Mouse (Mus musculus): ENCODE results near the gene Ociad1.

Ociad1 gene

GRCm38 (mm10) chr5:73292502-73293457, at the start of gene Ociad1:
Gene Ociad1 (plus strand): TSS chr5:73292784.
- peak; percentile 94 for DNase-seq (ENCODE audit: low read depth, low spot score)

- DNase-seq (ENCODE audit: low read depth, low spot score): no peak
Observed at GRCm38 (mm10) chr5:73244403-73244802, 48.2 kb upstream of the Ociad1 start.

GRCm38 (mm10) chr5:73246414-73246813, 46.2 kb upstream of the Ociad1 start:
- no peak for DNase-seq (ENCODE audit: low read depth, low spot score)

GRCm38 (mm10) chr5:73248211-73248610, 44.4 kb upstream of the Ociad1 start:
- DNase-seq (ENCODE audit: low read depth, low spot score): no peak

- no peak for DNase-seq (ENCODE audit: low read depth, low spot score)
Observed at GRCm38 (mm10) chr5:73249341-73249740, 43.2 kb upstream of the Ociad1 start.

GRCm38 (mm10) chr5:73252739-73253138, 39.8 kb upstream of the Ociad1 start:
- no peak for DNase-seq (ENCODE audit: low read depth, low spot score)

- no peak for DNase-seq (ENCODE audit: low read depth, low spot score)
Observed at GRCm38 (mm10) chr5:73254660-73255059, 37.9 kb upstream of the Ociad1 start.

- DNase-seq (ENCODE audit: low read depth, low spot score): no peak
Observed at GRCm38 (mm10) chr5:73255321-73256251, 37.0 kb upstream of the Ociad1 start.

GRCm38 (mm10) chr5:73256352-73257065, 36.1 kb upstream of the Ociad1 start, which contains the start of gene Fryl:
Gene Fryl (minus strand): TSS chr5:73256619.
- DNase-seq (ENCODE audit: low read depth, low spot score): peak; percentile 97

- DNase-seq (ENCODE audit: low read depth, low spot score): no peak
Observed at GRCm38 (mm10) chr5:73257096-73257495, 35.5 kb upstream of the Ociad1 start.

DNA sequence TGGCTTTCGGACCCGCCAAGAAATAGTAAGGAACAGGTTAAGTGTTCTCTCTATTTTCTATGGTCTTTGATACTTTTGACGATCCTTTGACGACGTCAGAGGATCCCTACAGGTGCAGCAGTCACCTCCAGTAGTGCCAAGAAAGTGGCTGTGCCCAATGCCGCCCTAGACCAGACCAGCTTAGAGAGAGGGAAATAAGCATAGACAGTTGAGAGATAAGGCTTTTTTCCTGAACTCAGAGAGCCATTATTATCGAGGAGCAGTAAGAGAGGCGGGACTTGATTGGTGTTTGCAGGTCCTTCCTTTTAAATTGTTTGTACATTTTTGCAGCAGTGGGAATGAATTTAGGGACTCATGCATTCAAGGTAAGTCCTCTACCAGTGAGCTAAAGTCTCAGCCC, 34.9 kb upstream of the Ociad1 start:
- no peak for DNase-seq (ENCODE audit: low read depth, low spot score)

- DNase-seq (ENCODE audit: low read depth, low spot score): no peak
Observed at GRCm38 (mm10) chr5:73264122-73264521, 28.5 kb upstream of the Ociad1 start.

- no peak for DNase-seq (ENCODE audit: low read depth, low spot score)
Observed at GRCm38 (mm10) chr5:73265460-73265859, 27.1 kb upstream of the Ociad1 start.

DNA sequence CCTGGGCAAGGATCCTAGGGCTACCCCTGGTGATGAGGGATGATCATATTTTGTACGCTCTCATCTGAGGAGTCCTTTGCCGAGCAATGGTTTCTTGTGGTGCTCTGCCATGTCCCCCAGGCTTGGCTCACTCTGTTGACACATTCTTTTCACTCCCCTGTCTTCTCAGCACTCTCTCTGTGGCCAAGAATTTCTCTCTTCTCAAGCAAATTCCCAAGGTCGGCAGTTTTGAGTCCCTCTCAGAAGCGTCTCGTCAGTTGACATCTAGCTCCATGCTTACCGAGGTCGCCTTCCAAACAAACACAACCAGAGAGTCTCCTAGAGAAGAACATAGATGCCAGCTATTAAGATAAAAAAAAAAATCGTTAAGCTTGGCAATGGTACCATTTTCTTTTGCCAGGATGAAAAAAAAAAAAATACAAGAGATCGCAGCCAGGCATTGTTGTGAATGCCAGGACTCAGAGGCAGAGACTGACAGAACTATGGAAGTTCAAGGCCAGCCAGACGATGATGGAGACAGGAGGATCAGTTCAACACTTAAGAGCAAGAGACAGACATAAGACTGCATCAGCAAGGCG, 23.9 kb upstream of the Ociad1 start:
- no peak for DNase-seq (ENCODE audit: low read depth, low spot score)

DNA sequence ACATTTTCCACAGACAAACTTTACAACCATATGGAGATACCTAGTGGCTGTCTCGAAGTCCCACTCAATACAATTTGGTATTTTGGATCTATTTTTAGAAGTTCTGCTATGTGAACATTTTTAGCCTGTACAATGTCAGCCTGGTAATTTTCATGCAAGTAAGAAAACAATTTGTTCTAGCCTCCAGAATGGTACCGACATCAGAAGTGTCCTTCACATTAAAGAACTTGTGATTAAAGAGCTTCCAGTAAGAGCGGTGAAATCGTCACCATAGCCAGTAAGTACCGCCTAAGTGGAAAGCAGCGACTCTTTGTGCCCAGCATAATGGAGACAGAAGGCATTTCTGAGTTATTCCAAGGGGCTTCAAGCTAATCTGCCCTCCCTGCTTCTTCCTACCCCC, 22.0 kb upstream of the Ociad1 start:
- DNase-seq (ENCODE audit: low read depth, low spot score): no peak

DNA sequence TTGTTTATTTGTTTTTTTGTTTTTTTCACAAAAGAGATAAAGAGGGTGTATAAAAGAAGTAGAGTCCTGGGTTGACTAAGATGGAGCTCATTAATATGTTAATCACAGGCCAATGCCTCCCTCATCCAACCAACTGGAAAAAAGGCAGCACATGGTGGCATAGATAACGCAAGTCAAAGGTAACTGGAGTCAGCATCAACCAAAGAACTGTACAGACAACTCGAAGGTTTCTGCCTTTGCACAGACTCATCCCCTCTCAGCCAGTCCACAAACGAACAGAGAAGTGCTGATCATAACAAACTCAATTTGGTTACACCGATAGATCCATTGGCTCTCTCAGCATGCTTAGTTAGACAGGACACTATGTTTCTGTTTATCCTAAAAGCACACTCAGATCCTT, 19.4 kb upstream of the Ociad1 start:
- DNase-seq (ENCODE audit: low read depth, low spot score): no peak

- no peak for DNase-seq (ENCODE audit: low read depth, low spot score)
Observed at GRCm38 (mm10) chr5:73274941-73275340, 17.6 kb upstream of the Ociad1 start.

- no peak for DNase-seq (ENCODE audit: low read depth, low spot score)
Observed at GRCm38 (mm10) chr5:73279190-73279589, 13.4 kb upstream of the Ociad1 start.

DNA sequence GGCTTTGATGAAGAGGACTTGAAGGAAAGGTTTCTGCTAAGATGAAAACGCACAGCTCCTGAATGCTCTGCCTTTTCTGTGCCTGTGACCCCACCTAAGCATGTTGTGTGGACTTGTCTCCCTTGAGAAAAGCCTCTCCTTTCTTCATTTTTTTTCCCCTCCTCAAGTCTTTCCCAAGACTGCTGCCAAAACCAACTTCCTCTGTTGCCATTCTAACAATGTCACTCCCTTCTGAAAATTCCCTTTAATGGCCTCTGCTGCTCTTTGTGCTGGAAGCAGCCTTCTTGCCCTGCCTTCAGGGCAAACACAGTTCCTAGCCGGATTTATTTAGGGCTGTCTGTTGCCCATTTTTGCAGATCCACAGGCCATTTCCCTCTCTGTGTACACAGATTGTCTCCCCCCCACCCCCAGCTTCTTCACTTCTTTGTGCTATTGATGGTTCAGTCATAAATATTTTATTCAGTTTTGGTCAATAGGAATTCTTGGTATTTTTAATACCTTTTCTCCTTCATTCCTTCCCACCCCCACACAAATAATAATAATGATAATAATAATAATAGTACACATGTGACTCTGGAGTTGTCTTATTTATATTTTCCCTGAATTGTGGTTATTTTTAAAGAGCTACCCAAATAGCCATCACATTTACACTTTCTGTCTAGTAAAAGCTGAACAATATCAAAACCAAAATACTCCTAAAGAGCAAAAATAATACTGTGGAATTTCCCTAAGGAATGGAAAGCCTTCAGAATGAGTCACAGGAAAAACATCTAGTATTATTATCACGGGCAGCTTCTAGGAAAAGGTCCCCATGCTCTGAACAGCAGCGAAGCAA, 12.6 kb upstream of the Ociad1 start:
- no peak for DNase-seq (ENCODE audit: low read depth, low spot score)

DNA sequence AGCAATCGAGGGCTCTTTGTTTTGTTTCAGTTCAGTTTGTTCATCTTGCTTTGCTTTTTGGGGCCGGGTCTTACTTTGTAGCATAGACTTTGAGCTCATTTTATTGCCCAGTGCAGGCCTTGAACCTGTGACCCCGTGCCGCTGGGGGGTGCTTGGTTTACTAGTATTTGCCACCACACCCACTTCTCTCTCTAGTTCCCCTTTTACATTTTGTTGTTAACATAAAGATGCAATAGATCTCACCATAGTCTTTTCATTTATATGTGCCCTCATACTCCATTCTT, 12.1 kb upstream of the Ociad1 start:
- DNase-seq (ENCODE audit: low read depth, low spot score): no peak

DNA sequence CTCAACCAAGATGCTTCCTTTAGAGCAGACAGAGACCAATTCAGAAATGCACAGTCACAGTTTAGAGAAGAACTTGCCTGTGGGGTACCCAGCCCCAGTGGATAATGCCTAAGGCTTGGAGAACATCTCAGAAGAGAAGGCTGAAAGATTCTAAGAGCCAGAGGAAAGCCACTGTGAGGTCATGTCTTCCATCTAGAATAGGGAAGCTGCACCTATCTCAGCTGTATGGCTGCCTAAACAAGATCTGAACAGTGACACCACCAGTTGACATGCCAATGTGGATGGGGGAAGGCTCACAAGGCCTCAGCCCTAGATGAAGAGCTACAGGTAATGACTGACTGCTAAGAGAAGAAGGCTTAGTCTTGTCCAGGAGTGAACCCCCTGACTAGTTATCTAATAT, 8.5 kb upstream of the Ociad1 start:
- no peak for DNase-seq (ENCODE audit: low read depth, low spot score)
